In genomic region chr7:84201151-84202068, GRCm38 (mm10) we compare ENCODE assay signal across 18 mouse cellular contexts. TPM values are rescaled to one million over a fixed set of nuclear protein-coding genes. Genes with fewer than 3 reads are reported as not detected.
DNase-seq lines count a peak whose midpoint lies in the region; ATAC-seq and TF ChIP-seq lines count a peak whose summit lies in the region.
"Had no signal": no experiment of that assay in that cellular context is flagged by ENCODE, and none has a peak within 500 bp of the region (broad histone marks: within the 10 kb centered on the region; RNA-seq: fewer than 3 reads in every experiment).

No protein-coding gene starts in this region.

- no peak overlapping the region for H3K4me2 ChIP-seq in lung, postnatal 0 days (replicated peaks; ENCODE audit: low read depth, low read length)
- H3K4me2 ChIP-seq: embryonic facial prominence, embryonic 15.5 days; heart, embryonic 15.5 days; neural tube, embryonic 12.5 days had no signal

- TF ChIP-seq EP300 in lung, postnatal 0 days (IDR thresholded peaks at IDR 0.05) = peak; percentile 89

- WGBS in lung, adult 2 months = 69% methylated on average over 13 of the region's 13 CpGs
- WGBS in lung, postnatal 0 days = 64% methylated on average over 13 of the region's 13 CpGs

- peak; percentile 91 for ATAC-seq in lung, postnatal 0 days
- ATAC-seq in activated CD4-positive, CD25-positive, alpha-beta regulatory T cell, adult 4 months = no peak

- peak; percentile 66 for DNase-seq in heart, adult 11 months
- no peak for DNase-seq in heart, adult 18-20 months
- DNase-seq in lung, adult 18-20 months = peak; percentile 25 to 48
- no peak for DNase-seq in lung, adult 2 months
- DNase-seq in lung, postnatal 0 days (ENCODE audit: low spot score) = peak; percentile 88
- no peak for DNase-seq in cerebellum, adult 11 months
- no peak for DNase-seq in right cerebral cortex, postnatal 4 days
- DNase-seq: adrenal gland, postnatal 14 days; cerebellum, adult 8-10 months; heart, adult 2 months; kidney, postnatal 14 days; thymus, postnatal 36 days had no signal

- no peak overlapping the region for H3K4me3 ChIP-seq in lung, adult 2 months (replicated peaks; ENCODE audit: extremely low read depth, low read depth, low read length)
- no peak overlapping the region for H3K4me3 ChIP-seq in lung, postnatal 0 days (ENCODE audit: low read depth, low read length)
- H3K4me3 ChIP-seq: embryonic facial prominence, embryonic 15.5 days; heart, adult 2 months; heart, embryonic 15.5 days; hindbrain, embryonic 10.5 days; megakaryocyte, embryonic 14.5 days; neural tube, embryonic 12.5 days had no signal

- H3K9me3 ChIP-seq in lung, postnatal 0 days (ENCODE audit: low read length) = no peaks in the 10 kb centered on the region
- H3K9me3 ChIP-seq: embryonic facial prominence, embryonic 15.5 days; heart, embryonic 15.5 days; hindbrain, embryonic 10.5 days; megakaryocyte, embryonic 14.5 days; neural tube, embryonic 12.5 days had no signal

- H3K27me3 ChIP-seq in lung, postnatal 0 days (replicated peaks; ENCODE audit: insufficient read depth, low read length) = no peaks in the 10 kb centered on the region
- H3K27me3 ChIP-seq: embryonic facial prominence, embryonic 15.5 days; heart, embryonic 15.5 days; neural tube, embryonic 12.5 days had no signal

- TF ChIP-seq POLR2A in lung, adult 2 months (IDR thresholded peaks at IDR 0.05; ENCODE audit: borderline replicate concordance, extremely low read depth, low read depth, low read length) = no peak

- H3K9ac ChIP-seq in lung, postnatal 0 days (replicated peaks; ENCODE audit: low read depth) = no peak overlapping the region
- H3K9ac ChIP-seq: embryonic facial prominence, embryonic 15.5 days; heart, embryonic 15.5 days; neural tube, embryonic 12.5 days had no signal

- peaks cover 4% of the 10 kb centered on the region; the same call in 1 of the 2 replicates for H3K4me1 ChIP-seq in lung, adult 2 months (ENCODE audit: control insufficient read depth, insufficient read depth, low read length)
- no peaks in the 10 kb centered on the region for H3K4me1 ChIP-seq in lung, postnatal 0 days (ENCODE audit: insufficient read depth, low read depth, low read length)
- H3K4me1 ChIP-seq: hindbrain, embryonic 10.5 days; neural tube, embryonic 12.5 days had no signal

- no peaks in the 10 kb centered on the region for H3K36me3 ChIP-seq in lung, postnatal 0 days (ENCODE audit: insufficient read depth, low read length)
- H3K36me3 ChIP-seq: embryonic facial prominence, embryonic 15.5 days; heart, embryonic 15.5 days; hindbrain, embryonic 10.5 days; neural tube, embryonic 12.5 days had no signal

- H3K27ac ChIP-seq in lung, postnatal 0 days (ENCODE audit: low read length) = no peak overlapping the region
- H3K27ac ChIP-seq: embryonic facial prominence, embryonic 15.5 days; heart, adult 2 months; heart, embryonic 15.5 days; hindbrain, embryonic 10.5 days; neural tube, embryonic 12.5 days had no signal

- TF ChIP-seq CTCF in lung, adult 2 months (IDR thresholded peaks at IDR 0.05; ENCODE audit: insufficient read depth, low read length) = no peak
- TF ChIP-seq CTCF in lung, postnatal 0 days (IDR thresholded peaks at IDR 0.05) = no peak

RNA-seq across cellular contexts. Expression of gene Abhd17c, which starts 49.7 kb away (rescaled TPM):
- total RNA-seq in heart, adult 18-20 months (2021) = 10 to 100 TPM; 29.8 to 35.7 TPM
- polyA plus RNA-seq in lung, adult 2 months (2012; rRNA removed) = 92.8 and 98.3 TPM in 2 replicates
- 91.3 and 104 TPM in 2 replicates for polyA plus RNA-seq in lung, postnatal 0 days (2015; fragmentation: Nextera tagmentation; extraction: Ambion mirVana)
- polyA plus RNA-seq in activated CD4-positive, CD25-positive, alpha-beta regulatory T cell, adult 4 months (2017; shearing (Covaris generic)) = 10 to 100 TPM in 1 of 2 experiments, 1 to 10 TPM in 1; 6.6 to 12.2 TPM

Comparison
In these comparisons a context has a peak if more than half of its experiments do, and no peak if none do; other contexts are left out.
1. DNase-seq: peak in heart, adult 11 months (single experiment), lung, adult 18-20 months (2 of 2) and lung, postnatal 0 days (single experiment); none in heart, adult 18-20 months (0 of 2), lung, adult 2 months (single experiment), cerebellum, adult 11 months (single experiment) and right cerebral cortex, postnatal 4 days (single experiment).